Mouse (Mus musculus) hindbrain, postnatal 0 days (tissue): ENCODE data around the gene Prok1. TPM values are rescaled to one million over a fixed set of nuclear protein-coding genes. Genes with fewer than 3 reads are reported as not detected.

ENCODE experiments used
- ATAC-seq: fragments of 200-750 bp; cut with Nextera tagmentation; 2 replicates; pipeline ENCODE4 v1.8.0; 2017; ENCODE audit warnings: mild to moderate bottlenecking, moderate TSS enrichment, moderate library complexity
- DNase-seq: peaks from one replicate; pipeline ENCODE4 v3.0.0-alpha.2; 2015; ENCODE audit warnings: low spot score
- H3K27ac ChIP-seq: fragments of 300-500 bp; sonication (generic); 2 replicates; pipeline ENCODE4 v1.5.1; 2014; ENCODE audit warnings: mild to moderate bottlenecking
- H3K27me3 ChIP-seq: fragments of 300-500 bp; sonication (generic); 2 replicates; pipeline ENCODE4 v1.6.1; 2014; ENCODE audit warnings: low read length, mixed read lengths; ENCODE audit not compliant: insufficient read depth
- H3K36me3 ChIP-seq: fragments of 300-500 bp; sonication (generic); 2 replicates; pipeline ENCODE4 v1.6.1; 2014; ENCODE audit warnings: low read length, mixed read lengths; ENCODE audit not compliant: insufficient read depth
- H3K4me1 ChIP-seq: fragments of 300-500 bp; sonication (generic); 2 replicates; pipeline ENCODE4 v1.6.1; 2014; ENCODE audit warnings: antibody characterized with exemption, low read length, mixed read lengths; ENCODE audit not compliant: insufficient read depth
- H3K4me2 ChIP-seq: fragments of 300-500 bp; sonication (generic); 2 replicates; pipeline ENCODE4 v1.6.1; 2014; ENCODE audit warnings: low read depth, mild to moderate bottlenecking, low read length, moderate library complexity, mixed read lengths
- H3K4me3 ChIP-seq: fragments of 300-500 bp; sonication (generic); 2 replicates; pipeline ENCODE4 v1.5.1; 2014; ENCODE audit warnings: low read length
- H3K9ac ChIP-seq: fragments of 300-500 bp; sonication (generic); replicated peaks from 2 replicates; pipeline ENCODE4 v1.6.1; 2014; ENCODE audit warnings: mild to moderate bottlenecking, low read length, moderate library complexity, mixed read lengths
- H3K9me3 ChIP-seq: fragments of 300-500 bp; sonication (generic); 2 replicates; pipeline ENCODE4 v1.6.1; 2016; ENCODE audit warnings: low read length, mixed read lengths
- CTCF ChIP-seq: IDR thresholded peaks from 2 replicates; pipeline ENCODE4 v1.5.1; 2016; ENCODE audit warnings: antibody characterized with exemption, control low read depth, low read depth
- WGBS: fragments of 180-500 bp; shearing (Covaris S2); extraction: QIAGEN DNeasy Blood & Tissue Kit; methylation state at CpG from one replicate; pipeline ENCODE4 v1.1.7; 2014; 5-methylcytosine and 5-hydroxymethylcytosine counted together
- polyA plus RNA-seq: library from polyadenylated mRNA; unstranded; fragments of >200 nt; fragmentation: Nextera tagmentation; extraction: Ambion mirVana; gene quantifications from 2 replicates; pipeline ENCODE4 v1.2.1, GENCODE M21; 2015
- total RNA-seq: library from RNA; depleted of rRNA; stranded (reverse); fragments of >200 nt; gene quantifications from 2 replicates; pipeline ENCODE4 v1.2.3, GENCODE M21; 2014

Gene Prok1
- total and polyA plus RNA-seq, 2 experiments from 2014 or later: 0.19 to 0.26 TPM

DNA sequence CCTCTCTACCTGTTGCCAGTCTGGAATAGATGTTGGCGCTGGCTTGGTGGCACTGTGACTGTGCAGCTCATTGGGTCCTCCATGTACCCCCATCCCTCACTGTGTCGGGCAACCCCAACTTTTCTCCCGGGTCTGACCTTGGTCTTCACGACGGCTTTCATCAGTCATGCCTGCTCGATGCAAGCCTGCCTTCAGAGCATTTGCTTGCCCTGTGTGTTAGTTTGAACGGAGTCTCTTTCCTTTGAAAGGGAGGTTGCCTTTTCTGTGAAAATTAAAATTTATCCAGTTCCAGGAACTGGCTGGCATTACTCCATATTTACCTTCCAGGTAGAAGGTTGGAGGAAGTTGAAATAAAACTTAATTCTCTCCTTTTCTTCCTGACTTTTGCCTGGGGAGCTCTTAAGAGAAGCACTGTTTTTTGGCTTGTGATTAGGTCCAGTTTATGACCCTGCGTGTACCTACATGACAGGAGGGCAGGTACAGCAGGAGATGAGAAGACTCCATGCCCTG, 981 bp downstream of the Prok1 start:
- Histone ChIP-seq H3K9me3 (no peaks in the 10 kb centered on the region), H3K27me3 (no peaks in the 10 kb centered on the region), H3K27ac (no peak overlapping the region), H3K4me3 (no peak overlapping the region), H3K36me3 (no peaks in the 10 kb centered on the region), H3K4me1 (peaks cover 3% of the 10 kb centered on the region; the same call in 1 of the 2 replicates), H3K9ac (no peak overlapping the region), H3K4me2 (no peak overlapping the region)
- no peak for TF ChIP-seq CTCF
- 85% methylated on average over 8 of the region's 8 CpGs for WGBS
- DNase-seq (no peak), ATAC-seq (no peak)

- 73% methylated on average over 2 of the region's 2 CpGs for WGBS
- ATAC-seq (no peak), DNase-seq (no peak)
- Histone ChIP-seq H3K9ac (no peak overlapping the region), H3K27ac (no peak overlapping the region), H3K9me3 (no peaks in the 10 kb centered on the region), H3K4me2 (no peak overlapping the region), H3K36me3 (no peaks in the 10 kb centered on the region), H3K4me1 (peaks cover 3% of the 10 kb centered on the region; the same call in 1 of the 2 replicates), H3K4me3 (no peak overlapping the region), H3K27me3 (no peaks in the 10 kb centered on the region)
- no peak for TF ChIP-seq CTCF
These were observed 1.5 kb downstream of the Prok1 start for GRCm38 (mm10) chr3:107238051-107238450.

- TF ChIP-seq CTCF: no peak
- no peak overlapping the region for H3K27ac ChIP-seq
- no peak overlapping the region for H3K4me3 ChIP-seq
- no peaks in the 10 kb centered on the region for H3K9me3 ChIP-seq
- WGBS: 26% methylated on average over 2 of the region's 2 CpGs
- no peaks in the 10 kb centered on the region for H3K36me3 ChIP-seq
- DNase-seq (no peak), ATAC-seq (peak; percentile 36; the same call in 1 of the 2 replicates)
- no peaks in the 10 kb centered on the region for H3K27me3 ChIP-seq
- no peak overlapping the region for H3K9ac ChIP-seq
- H3K4me2 ChIP-seq: no peak overlapping the region
- no peaks in the 10 kb centered on the region for H3K4me1 ChIP-seq
These were observed 5.6 kb downstream of the Prok1 start for GRCm38 (mm10) chr3:107233945-107234344.

DNA sequence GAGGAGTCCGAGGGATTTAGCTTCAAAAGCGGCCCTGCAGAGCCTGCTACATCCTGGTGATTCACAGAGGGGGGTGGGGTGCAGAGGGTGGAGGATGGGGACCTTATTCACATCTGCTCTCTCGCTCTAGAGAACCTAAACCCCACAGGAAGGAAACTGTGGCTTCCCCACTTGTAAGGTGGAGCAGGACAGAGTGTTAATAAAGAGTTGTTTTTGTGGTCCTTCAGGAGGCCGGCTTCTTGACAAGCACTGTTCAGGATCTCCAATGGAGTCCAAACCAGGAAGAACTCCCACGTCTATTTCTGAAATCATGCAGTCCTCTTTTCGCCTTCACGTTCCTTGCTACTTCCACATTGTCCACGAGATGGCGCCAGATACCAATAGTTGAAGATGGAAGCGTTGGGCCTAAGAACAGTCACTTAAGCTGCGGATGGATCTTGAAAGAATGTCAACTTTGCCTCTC, 6.1 kb downstream of the Prok1 start:
- 7% methylated on average over 11 of the region's 11 CpGs for WGBS
- ATAC-seq (peak; percentile 63; the same call in 1 of the 2 replicates), DNase-seq (peak; percentile 91)
- no peak overlapping the region for H3K9ac ChIP-seq
- no peak overlapping the region for H3K4me2 ChIP-seq
- no peaks in the 10 kb centered on the region for H3K9me3 ChIP-seq
- peak; percentile 97 for TF ChIP-seq CTCF
- H3K4me3 ChIP-seq: no peak overlapping the region; the same call in 1 of the 2 replicates
- no peaks in the 10 kb centered on the region for H3K4me1 ChIP-seq
- H3K27ac ChIP-seq: no peak overlapping the region
- no peaks in the 10 kb centered on the region for H3K36me3 ChIP-seq
- H3K27me3 ChIP-seq: no peaks in the 10 kb centered on the region

GRCm38 (mm10) chr3:107231202-107231601, 8.3 kb downstream of the Prok1 start:
- WGBS: 65% methylated on average over 4 of the region's 4 CpGs
- no peak for ATAC-seq
- no peak overlapping the region for H3K9ac ChIP-seq
- H3K27me3 ChIP-seq: no peaks in the 10 kb centered on the region
- H3K4me3 ChIP-seq: no peak overlapping the region
- no peak for TF ChIP-seq CTCF
- no peaks in the 10 kb centered on the region for H3K36me3 ChIP-seq
- no peak overlapping the region for H3K4me2 ChIP-seq
- no peaks in the 10 kb centered on the region for H3K4me1 ChIP-seq
- no peak for DNase-seq
- H3K9me3 ChIP-seq: no peaks in the 10 kb centered on the region
- H3K27ac ChIP-seq: no peak overlapping the region

GRCm38 (mm10) chr3:107230527-107230926, 9.0 kb downstream of the Prok1 start, which contains the start of gene A630076J17Rik:
TSS of gene A630076J17Rik (plus strand) at chr3:107230614.
- Histone ChIP-seq H3K9me3 (no peaks in the 10 kb centered on the region), H3K9ac (no peak within 1 kb of the TSS), H3K27me3 (no peaks in the 10 kb centered on the region), H3K4me2 (no peak within 1 kb of the TSS), H3K27ac (no peak within 1 kb of the TSS), H3K36me3 (no peaks in the 10 kb centered on the region), H3K4me3 (no peak within 1 kb of the TSS), H3K4me1 (no peaks in the 10 kb centered on the region)
- DNase-seq (no peak), ATAC-seq (no peak)
- 48% methylated on average over 1 of the region's 1 CpGs for WGBS
- TF ChIP-seq CTCF: no peak

GRCm38 (mm10) chr3:107229822-107230221, 9.7 kb downstream of the Prok1 start:
- no peaks in the 10 kb centered on the region for H3K27me3 ChIP-seq
- no peaks in the 10 kb centered on the region for H3K9me3 ChIP-seq
- H3K9ac ChIP-seq: no peak overlapping the region
- TF ChIP-seq CTCF: no peak
- H3K4me2 ChIP-seq: no peak overlapping the region
- no peak for ATAC-seq
- no peak for DNase-seq
- WGBS: 72% methylated on average over 5 of the region's 5 CpGs
- no peaks in the 10 kb centered on the region for H3K4me1 ChIP-seq
- H3K4me3 ChIP-seq: no peak overlapping the region
- no peaks in the 10 kb centered on the region for H3K36me3 ChIP-seq
- H3K27ac ChIP-seq: no peak overlapping the region
